Mouse (Mus musculus) heart, postnatal 10 days (tissue): ENCODE data around the gene Olfr822. TPM values are rescaled to one million over a fixed set of nuclear protein-coding genes. Genes with fewer than 3 reads are reported as not detected.
"Not testable (repeated sequence)": the region's sequence is repeated elsewhere in the genome, so short reads cannot be mapped to it uniquely, and the experiment has no call there.

ENCODE experiments used
- DNase-seq, 2 experiments: peaks; one replicate each; pipeline ENCODE4 v3.0.0; 2021
- intact Hi-C: fragments of 180-260 bp; cut with DNase I; formaldehyde crosslinking; loops from one replicate; pipeline ENCODE4 v1.15.1; 2025
- total RNA-seq, 2 experiments: library from RNA; stranded (reverse); gene quantifications; 2 replicates each; pipeline ENCODE4 v1.2.3; 2021

Gene Olfr822
- total RNA-seq, result not detected

DNA sequence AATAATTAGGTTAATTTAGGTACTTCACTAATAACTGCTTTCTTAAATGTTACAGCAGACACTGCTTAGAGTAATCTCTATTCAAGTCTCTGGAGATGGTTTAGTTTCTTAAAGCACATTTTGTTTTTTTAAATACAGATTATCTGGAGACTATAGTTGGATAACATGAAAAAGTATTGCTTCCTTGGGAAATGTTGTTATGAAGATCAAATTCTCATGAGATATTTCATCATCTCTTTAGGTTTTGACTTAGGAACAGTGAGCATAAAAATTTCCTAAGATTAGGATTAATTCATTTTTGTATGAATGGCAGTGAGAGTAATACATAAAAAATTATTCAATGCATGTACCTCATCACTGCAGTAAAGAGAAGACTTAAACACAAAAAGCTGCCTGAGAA, at the start of gene Olfr822:
Gene Olfr822 (plus strand): TSS at position 301 of the 400 bp plus-strand sequence.
- intact Hi-C loops, result no loop called here
- DNase-seq, result no peak

DNA sequence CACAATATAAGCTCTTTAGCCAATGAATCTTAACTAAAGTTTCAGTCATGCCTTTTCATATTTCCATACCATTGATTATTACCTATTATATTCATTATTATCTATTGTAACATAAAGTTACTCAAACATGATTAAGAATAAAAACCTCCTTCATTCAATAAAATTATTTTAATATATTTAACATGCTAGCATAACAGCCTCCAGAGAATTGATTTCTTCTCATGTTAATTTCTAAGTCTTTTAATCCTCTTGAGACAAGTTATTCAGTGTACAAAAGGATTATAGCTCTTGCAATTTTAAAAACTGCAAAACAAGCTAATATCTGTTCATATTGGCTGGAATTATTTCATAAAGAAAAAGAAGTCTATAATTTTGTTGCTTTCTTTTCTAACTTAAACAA, 41.0 kb upstream of the Olfr822 start, which contains the start of gene Olfr821:
Gene Olfr821 (plus strand): TSS at position 301 of the 400 bp plus-strand sequence.
- intact Hi-C loops, result no loop called here
- no peak for DNase-seq

DNA sequence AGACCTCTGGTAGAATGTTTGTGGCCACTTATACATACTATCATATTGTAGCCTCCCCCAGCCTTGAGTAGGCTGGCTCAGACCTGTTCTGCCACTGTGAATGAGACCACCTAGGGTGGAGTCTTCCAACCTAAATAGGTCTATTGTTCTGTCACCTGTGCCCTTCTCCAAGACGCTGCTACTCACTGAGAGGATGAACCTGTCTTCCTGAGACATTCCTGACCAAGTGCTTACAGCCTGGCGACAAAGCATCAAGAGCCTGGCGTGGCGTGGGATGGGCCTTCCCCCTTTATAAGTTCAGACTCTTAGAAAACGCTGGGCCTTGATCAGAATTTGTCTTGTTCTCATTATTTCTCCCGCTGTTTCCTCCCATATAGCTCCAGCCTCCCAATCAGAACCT, 33.9 kb upstream of the Olfr822 start:
- intact Hi-C loops, result no loop called here
- no peak for DNase-seq

DNA sequence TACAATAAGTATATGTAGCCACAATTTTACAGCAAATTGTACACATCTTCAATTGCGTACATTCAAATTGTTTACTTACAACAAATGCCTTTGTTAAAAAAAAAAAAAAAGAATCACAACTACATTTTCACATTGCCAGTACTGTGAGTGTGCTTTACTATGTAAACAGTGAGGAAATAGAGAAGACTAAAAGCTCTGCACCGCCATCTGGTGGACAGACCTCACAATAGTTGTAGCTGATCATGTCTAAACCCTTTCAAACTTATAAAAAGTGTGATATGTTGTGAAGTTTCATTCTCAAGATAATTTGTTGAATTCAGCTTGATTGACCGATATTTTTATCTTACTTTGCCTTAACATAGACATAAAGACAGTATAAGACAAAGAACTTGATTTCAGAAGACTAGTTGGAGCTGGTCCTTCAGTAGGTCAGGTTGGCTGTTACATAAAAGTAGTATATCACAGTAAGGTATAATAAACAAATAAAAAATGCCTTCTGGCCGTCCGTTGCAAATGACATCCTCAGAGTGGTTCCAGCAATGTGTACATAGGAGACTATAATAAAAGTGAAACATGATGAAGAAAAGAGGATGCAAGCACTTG, 21.9 kb downstream of the Olfr822 start:
- DNase-seq, result peak; percentile 25 to 55
- intact Hi-C loops, result loop anchor here (5.0 to 10.0 kb wide), 2 partner anchors 548 to 1066 kb away; no protein-coding TSS in a partner anchor

DNA sequence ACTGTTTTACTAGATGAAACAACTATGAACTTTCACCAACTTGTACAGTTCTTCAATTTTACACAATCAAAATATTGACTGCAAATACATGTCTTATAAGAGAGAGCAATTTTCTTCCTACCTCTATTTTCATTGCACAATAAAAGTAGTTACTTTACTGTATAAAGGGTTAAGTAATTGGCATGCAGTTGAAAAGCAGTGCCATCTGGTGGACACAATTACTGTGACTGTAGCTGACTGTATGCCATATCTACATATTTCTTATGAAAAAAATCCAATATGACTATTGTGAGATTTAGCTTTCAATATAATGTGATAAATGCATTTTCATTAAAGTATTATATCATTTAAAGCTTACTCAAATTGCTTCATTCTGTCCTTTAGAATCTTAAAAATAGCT, 25.1 kb downstream of the Olfr822 start:
- DNase-seq, result no peak
- intact Hi-C loops, result loop anchor here (10.0 kb wide), 1 partner anchor 551 kb away; no protein-coding TSS in a partner anchor

DNA sequence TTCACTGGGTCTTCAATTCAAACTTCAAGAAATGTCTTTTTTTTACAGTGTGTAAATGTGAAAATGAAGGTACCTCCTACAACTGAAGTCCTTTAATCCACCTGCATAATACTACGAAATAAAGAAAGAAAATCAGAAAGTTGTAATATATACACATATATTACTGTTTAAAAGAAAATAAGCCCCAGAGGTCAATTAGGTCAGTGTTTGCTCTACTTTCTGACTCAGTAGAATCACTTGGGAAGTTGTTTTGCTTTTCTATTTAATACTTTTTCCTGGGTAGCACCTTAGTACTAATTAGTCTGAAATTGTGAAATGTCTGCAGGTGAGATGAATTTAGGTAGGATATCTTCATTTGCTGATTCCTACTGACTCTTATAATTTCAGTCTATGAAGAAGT, 44.3 kb downstream of the Olfr822 start, which contains the start of gene Olfr823:
Gene Olfr823 (minus strand): TSS at position 101 of the 400 bp plus-strand sequence.
- intact Hi-C loops, DNase-seq: not testable (repeated sequence)

DNA sequence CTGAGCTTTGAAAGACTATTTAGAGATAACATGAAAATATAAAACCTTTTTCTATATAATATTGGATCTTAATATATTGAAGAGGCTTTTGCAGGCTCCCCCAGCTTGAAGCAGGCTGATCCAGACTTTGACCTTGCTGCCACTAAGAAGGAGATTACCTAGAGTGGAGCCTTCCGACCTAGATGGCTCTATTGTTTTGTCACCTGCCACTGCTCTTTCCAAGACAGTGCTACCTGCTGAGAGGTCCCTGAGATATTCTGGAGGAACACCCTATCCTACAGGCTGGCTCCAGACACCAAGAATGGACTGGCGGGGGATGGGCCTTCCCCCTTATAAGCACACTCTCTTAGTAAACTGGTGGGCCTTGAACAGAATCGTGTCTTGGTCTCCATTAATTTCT, 45.0 kb downstream of the Olfr822 start:
- intact Hi-C loops, DNase-seq: not testable (repeated sequence)

Other genes with a start within 250 kb of the Olfr822 start
- gene Olfr812, start 225.1 kb upstream of the Olfr822 start, total RNA-seq, result not detected
- gene Olfr813, start 215.8 kb upstream of the Olfr822 start, total RNA-seq, result not detected
- gene Olfr814, start 191.4 kb upstream of the Olfr822 start, total RNA-seq, result not detected
- gene Olfr815, start 165.3 kb upstream of the Olfr822 start, total RNA-seq, result not detected
- gene Olfr816, start 155.6 kb upstream of the Olfr822 start, total RNA-seq, result not detected
- gene Olfr818, start 122.1 kb upstream of the Olfr822 start, total RNA-seq, result not detected
- not detected for gene Olfr819, start 103.9 kb upstream of the Olfr822 start, total RNA-seq
- not detected for gene Olfr247, start 95.1 kb upstream of the Olfr822 start, total RNA-seq
- not detected for gene Gm10310, start 86.1 kb upstream of the Olfr822 start, total RNA-seq
- gene Olfr820, start 58.6 kb upstream of the Olfr822 start, total RNA-seq, result not detected
- not detected for gene Olfr821, start 40.9 kb upstream of the Olfr822 start, total RNA-seq
- gene Olfr823, start 44.2 kb downstream of the Olfr822 start, total RNA-seq, result not detected
- gene Olfr824, start 58.8 kb downstream of the Olfr822 start, total RNA-seq, result not detected
- not detected for gene Olfr825, start 95.6 kb downstream of the Olfr822 start, total RNA-seq
- gene Olfr826, start 113.0 kb downstream of the Olfr822 start, total RNA-seq, result not detected
- gene Olfr827, start 143.2 kb downstream of the Olfr822 start, total RNA-seq, result not detected
- not detected for gene Neurod4, start 209.0 kb downstream of the Olfr822 start, total RNA-seq